Mouse (Mus musculus) bone marrow, adult 2 months (tissue): Measurements from ENCODE around the gene Tmcc3.

Source experiments
- CTCF ChIP-seq: fragments of 200-500 bp; IDR thresholded peaks from 2 replicates; pipeline ENCODE4 v1.5.1; 2011; ENCODE audit warnings: low read length, control low read depth; ENCODE audit not compliant: control insufficient read depth, insufficient read depth
- POLR2A ChIP-seq: fragments of 200-500 bp; IDR thresholded peaks from 2 replicates; pipeline ENCODE4 v1.6.1; 2011; ENCODE audit warnings: low read depth, mild to moderate bottlenecking, control low read depth, low read length, borderline replicate concordance; ENCODE audit not compliant: control insufficient read depth

DNA sequence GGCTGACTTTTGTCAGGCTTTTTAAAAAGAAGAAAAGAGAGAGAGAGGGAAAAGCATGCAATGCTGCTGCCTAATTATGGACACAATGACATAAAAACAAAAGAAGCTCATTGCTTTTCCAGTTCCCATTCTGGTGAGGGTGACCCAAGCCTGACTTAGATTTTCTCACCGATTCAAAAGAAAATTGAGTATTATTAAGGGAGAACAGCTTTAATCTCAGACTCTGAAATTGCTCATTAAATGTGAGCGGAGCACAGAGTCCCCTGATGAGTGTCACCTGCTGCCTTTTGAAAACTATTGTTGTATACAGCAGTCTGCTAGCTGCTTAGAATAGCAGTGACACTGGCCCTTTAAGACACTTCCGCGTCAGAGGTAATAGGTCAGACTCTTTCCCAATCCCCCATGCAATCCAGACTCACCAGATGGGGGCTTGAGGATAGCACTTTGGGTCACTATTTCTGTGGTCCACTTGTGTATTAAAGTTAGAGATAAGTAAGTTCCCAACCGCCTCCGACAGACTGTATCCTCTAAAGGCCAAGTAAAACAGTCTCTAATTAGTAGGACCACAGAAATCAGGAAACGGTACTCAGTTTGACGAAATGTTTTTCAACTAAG, 185.2 kb downstream of the Tmcc3 start:
- TF ChIP-seq POLR2A (no peak), CTCF (no peak)
